Mouse (Mus musculus): Measurements from ENCODE around the gene Gm3015. TPM values are rescaled to one million over a fixed set of nuclear protein-coding genes. Genes with fewer than 3 reads are reported as not detected.

The Gm3015 gene
- polyA plus RNA-seq (2017; shearing (Covaris generic)), result not detected

GRCm38 (mm10) chr14:42768721-42769120 is at the start of gene Gm3015:
Gm3015 (minus strand) TSS chr14:42768821.

GRCm38 (mm10) chr14:42797887-42798286 is 29.3 kb upstream of the Gm3015 start, which contains the start of gene Gm10377:
Gm10377 (minus strand) TSS chr14:42797987.

Other genes with a start within 250 kb of the Gm3015 start
- not detected for gene Gm8024, start 244.5 kb downstream of the Gm3015 start, polyA plus RNA-seq (2017; shearing (Covaris generic))
- gene Gm17124, start 168.9 kb downstream of the Gm3015 start, polyA plus RNA-seq (2017; shearing (Covaris generic)), result not detected
- under 1 TPM in 1 of 2 experiments, not detected in 1; 0.16 TPM for gene Gm3633, start 126.9 kb downstream of the Gm3015 start, polyA plus RNA-seq (2017; shearing (Covaris generic))
- not detected for gene Gm10378, start 112.9 kb downstream of the Gm3015 start, polyA plus RNA-seq (2017; shearing (Covaris generic))
- not detected for gene Gm10377, start 29.2 kb upstream of the Gm3015 start, polyA plus RNA-seq (2017; shearing (Covaris generic))
- gene Gm21977, start 84.7 kb upstream of the Gm3015 start, polyA plus RNA-seq (2017; shearing (Covaris generic)), result not detected
- not detected for gene Gm8082, start 224.8 kb upstream of the Gm3015 start, polyA plus RNA-seq (2017; shearing (Covaris generic))
- gene Gm10376, start 246.8 kb upstream of the Gm3015 start, polyA plus RNA-seq (2017; shearing (Covaris generic)), result not detected

All from activated CD4-positive, CD25-positive, alpha-beta regulatory T cell (primary cell).